Mouse (Mus musculus): ENCODE measurements around the gene Kazn.
A peak's percentile ranks its signal among the peaks of the same experiment; 100 is the strongest.

The Kazn gene

DNA sequence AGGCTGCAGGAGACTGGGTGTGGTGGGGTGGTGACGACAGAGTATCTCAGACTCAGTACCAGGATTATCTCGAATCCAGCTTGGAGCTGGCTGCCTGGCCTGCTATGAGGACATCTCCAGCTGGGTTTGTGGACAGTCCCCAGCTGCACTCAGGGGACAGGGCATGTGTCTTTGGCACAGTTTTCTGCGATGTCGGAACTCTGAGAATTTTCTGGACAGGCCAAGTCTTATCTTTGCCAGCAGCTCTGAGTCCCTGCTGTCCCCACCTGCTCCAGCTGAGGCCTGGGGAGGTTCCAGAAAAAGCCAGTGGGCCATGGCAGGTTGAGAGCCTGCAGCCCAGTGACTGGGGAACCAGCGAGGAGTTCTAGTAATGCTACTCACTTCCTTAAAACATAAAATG is 82.7 kb downstream of the Kazn start:
- DNase-seq, result no peak

DNA sequence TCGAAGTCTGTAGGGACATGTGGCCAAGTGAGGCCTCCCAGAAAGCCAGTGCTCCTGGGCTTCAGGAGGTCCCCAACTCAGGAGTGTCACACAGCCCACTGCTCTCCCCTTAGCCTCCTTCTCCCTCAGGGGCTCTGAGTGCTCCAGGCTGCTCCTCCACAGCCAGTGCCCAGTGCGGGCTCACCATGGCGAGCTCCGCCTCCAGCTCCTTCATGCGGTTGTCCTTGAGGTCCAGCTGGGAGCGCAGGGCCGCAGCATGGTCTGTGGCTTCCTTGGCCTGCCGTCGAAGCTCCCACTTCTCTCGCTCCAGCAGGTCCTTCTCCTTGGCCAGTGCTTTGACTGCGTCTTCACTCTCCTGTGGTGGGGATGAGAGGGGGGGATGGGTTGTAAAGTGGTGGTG is 85.0 kb downstream of the Kazn start:
- no peak for DNase-seq

DNA sequence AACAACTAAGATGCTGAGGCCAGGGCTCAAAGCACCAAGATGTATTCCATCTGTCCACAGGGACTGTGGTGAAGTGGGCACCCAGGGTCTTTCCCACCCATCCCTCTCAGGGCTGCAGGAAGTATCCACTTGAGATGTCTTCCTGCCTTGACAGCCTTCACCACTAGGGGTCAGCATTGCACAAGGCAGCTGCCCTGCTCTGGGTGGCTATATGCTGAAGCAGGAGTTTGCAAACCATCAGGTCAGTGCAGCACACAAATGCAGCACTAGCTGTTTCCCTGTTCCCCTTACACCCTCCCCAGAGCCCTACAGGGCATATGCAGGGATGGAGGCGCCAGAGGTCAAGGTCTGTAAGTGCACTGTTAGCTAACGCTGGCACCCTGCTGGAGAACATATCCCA is 85.7 kb downstream of the Kazn start:
- DNase-seq, result peak; percentile 72

DNA sequence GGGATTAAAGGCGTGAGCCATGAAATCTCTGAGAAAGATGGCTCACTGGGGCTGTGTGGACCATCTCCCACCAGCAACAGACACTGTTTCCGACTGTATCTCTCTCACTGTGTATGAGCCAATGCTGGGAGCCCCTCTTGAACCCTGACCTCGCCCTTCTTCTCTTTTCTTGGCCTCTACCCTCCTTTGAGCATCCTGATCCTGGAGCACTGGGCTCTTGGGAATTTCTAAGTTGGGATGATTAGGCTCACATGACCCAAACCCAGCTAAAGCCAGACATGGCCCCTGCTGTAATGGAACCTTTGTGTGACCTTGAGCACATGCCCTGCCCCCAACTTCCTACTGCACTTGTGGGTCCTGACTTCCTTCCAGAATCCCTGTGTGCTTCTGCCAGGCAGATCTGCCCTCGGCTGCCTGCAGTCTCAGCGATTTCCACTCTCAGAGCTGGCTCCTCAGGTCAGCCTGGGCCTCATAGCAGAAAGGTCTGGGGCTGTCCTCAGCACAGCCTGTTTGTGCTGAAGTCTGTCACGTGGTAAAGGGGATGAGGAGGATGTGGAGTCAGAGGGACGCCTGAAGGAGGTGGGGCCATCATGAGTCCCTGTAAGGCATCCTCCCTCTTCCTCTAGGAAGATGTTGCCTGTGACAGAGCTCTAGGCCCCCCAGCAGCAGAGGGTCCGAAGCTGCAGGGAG is 86.3 kb downstream of the Kazn start:
- no peak for DNase-seq

DNA sequence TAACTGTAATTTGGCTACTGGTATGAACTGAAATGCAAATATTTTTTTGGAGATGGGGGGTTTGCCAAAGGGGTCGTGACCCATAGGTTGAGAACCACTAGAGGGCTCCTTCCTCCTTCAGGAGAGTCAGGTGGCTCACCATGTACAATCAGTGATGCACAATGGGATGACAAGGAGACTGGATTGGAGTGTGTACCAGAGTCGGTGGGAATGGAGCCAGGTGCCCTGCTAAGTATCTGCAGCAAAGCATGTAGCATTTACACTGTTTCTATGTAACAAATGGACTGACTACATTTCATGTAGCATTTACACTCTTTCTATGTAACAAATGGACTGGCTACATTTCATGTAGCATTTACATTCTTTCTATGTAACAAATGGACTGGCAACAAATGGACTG is 89.1 kb downstream of the Kazn start:
- no peak for DNase-seq

DNA sequence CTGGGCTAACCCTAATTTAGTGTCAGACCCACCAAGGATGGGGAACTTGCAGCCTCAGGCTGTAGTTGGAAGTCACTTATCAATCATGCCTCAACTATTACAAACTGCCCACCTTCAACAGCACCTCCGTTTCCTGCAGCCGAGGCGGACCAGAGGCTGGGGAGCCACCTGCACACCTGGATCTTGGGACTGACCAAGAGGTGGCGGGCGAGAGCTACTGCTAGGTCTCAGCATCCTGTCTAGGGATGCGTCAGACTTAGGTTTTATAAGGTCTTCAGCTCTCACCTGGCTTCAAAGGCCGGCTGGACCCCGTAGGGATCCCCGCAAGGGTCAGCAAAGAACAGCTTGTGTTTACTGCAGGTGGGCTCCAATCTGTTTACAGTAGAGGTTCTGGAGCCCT is 90.0 kb downstream of the Kazn start:
- DNase-seq, result no peak

DNA sequence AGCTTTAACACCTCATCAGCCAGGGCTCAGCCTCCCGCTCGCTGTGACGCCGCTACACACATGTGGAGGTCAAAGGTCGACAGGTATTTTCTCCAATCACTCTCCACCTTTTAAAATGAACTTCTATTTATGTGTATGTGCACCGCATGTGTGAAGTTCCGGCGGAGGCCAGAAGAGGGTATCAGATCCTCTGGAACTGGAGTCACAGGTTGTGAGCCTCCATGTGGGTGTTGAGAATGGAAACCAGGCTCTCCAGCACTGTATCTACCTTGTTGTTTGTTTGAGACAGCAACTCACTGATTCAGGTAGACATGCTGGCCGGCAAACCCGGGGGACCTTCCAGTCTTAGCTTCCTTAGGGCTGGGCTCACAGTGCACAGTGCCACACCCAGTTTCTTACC is 91.5 kb downstream of the Kazn start:
- no peak for DNase-seq

DNA sequence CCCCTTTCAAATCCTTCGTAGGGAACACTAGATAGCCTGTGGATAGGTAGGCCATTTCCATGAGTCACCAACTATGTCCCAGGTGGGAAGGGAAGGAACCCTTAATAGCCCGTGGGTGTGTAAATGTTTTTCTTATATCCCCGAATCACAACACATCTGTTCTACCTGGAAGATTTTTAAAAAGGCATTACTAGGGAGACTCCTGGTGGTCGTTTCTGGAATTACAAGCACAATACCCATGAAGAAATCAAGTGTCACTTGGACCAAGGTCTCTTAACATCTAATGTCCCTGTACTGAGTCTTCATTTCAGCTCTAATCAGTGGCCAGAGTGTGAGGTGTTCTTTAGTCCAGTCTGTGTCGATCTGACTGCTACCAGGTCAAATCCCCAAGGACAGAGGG is 95.1 kb downstream of the Kazn start:
- no peak for DNase-seq

DNA sequence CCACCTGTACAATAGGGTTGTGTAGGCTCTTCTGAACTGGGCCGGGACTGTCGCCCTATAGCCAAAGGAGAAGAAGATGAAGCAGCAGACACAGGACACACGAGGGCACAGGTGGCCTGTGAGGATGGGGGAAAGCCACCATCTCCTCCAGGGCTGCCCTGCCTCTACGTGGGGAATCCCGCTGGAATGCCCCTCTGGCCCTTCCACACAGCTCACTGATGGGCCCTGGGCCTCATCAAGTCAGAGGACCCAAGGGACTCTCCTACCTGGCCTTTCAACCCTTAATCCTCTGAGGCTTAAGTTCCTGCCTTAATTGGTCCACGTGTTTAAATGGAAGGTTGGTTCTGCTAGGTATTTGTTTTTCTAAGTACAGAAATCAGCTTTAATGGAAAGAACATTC is 95.9 kb downstream of the Kazn start:
- no peak for DNase-seq

DNA sequence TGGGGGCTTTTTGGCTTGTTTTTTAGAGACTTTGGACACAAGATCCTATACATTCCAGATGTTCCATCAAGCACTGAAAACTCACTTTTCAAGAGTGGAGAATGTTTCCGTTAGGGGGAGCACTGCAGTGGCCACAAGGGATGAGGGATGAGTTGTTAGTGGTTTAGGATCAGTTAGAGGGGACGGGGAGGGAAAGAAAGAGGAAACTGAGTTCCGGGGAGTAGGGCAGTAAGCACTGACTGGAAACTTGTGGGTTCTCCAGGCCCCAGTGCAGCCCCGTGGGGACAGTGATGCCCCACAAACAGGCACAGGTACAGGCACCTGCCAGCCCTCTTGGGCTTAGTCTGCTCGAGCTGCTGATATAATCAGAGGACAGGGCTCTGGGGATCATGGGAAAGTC is 99.5 kb downstream of the Kazn start:
- DNase-seq, result no peak

DNA sequence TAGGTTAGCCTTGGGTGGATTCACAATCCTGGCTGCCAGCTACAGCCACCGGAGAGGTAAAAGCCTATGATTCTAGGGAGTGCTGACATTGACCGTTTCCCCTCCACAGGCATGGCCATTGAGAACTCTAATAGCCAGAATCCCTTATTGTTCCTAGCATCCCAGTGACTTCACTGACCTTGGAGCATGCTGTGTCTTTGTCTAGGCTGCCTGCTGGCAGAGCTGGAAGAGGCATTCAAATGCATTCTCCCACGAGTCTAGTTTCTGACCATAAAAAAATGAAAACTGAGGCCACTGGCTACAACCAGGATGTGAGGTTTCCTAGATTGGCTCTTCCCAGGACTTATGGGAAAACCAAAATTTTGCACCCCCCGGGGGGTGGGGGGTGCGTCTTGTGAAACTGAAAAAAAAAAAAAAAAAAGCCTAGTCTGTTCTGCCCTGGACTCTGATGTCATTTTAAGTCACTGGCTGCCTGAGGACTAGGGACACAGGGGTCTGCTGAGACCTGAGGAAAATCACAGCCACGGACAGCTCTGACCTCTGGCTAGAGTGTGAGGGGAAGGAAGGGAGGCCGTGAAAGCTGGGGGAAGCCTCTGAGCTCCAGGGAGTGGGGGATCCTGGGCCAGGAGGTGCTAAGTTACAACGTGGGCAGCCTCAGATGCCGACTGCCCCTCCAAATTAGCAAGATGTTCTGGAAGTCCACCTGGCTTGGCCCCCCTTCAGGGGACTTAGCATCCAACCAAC is 100.7 kb downstream of the Kazn start:
- no peak for DNase-seq

DNA sequence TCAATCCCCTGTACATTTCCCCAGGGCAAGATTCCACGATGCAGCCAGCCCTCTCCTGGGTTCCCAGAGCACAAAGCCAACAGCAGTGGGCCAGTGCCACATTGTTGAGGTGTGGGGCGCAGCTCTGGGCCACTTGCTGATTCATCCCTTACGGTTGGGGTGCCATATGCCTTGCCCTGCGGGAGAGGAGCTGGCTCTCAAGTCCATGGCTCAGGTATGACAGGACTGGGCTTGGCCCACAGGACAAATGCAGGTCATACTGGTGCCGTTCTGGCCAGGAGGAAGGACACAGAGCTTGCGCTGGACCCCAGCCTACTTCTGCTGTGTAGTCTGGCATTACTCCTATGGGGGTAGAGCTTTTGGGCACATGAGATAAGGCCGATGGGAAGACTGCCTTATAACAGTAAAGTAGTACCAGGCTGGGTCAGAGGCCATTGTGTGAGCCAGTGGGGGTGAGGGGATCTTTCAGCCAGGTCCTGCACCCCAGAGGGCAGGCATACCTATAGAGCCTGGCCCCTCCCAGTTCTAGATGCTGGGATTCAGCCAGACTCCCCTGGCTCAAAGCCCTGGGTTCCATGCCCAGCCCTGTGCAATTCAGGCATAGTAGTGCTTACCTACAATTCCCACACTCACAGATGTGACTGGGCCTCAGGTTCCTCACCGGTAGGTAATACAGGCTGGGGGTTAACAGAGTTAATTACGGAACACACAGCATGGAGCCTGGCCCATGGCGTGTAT is 102.3 kb downstream of the Kazn start:
- DNase-seq, result no peak

DNA sequence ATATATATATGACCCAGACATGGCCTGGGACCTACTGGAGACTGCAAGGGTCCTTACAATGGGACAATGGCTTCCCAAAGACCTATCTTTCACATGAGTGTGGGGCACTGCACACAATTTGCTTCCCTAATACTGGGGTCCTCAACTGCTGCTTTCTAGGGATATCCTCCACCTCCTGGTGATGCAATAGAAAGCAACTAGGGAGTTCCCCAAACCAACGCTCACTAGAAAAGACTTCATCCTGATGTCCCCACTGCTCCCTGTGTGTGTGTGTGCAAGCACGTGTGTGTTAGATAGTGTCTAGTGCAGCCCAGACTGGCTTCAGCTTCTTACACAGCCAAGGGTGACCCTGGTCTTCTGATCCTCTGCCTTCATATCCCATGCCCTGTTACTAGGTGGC is 103.7 kb downstream of the Kazn start:
- DNase-seq, result no peak

DNA sequence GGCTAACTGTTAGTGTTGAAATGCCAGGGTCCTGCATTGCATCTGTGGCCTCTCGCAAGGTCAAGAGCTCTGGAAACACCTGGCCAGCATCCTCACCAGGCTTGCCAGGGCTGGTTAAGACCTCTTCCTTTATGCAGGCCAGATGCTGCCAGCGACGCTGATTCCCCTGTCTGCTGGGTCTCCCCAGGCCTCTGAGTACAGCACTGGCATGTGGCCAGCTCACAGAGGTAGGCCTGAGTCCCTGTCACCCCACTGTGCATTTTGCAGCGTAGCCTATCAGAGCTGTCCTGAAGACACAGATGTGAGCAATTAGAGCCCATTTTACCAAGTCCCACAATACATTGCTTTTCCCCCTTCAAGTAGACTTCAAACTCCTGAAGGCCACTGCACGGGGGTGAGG is 109.0 kb downstream of the Kazn start:
- DNase-seq, result no peak

DNA sequence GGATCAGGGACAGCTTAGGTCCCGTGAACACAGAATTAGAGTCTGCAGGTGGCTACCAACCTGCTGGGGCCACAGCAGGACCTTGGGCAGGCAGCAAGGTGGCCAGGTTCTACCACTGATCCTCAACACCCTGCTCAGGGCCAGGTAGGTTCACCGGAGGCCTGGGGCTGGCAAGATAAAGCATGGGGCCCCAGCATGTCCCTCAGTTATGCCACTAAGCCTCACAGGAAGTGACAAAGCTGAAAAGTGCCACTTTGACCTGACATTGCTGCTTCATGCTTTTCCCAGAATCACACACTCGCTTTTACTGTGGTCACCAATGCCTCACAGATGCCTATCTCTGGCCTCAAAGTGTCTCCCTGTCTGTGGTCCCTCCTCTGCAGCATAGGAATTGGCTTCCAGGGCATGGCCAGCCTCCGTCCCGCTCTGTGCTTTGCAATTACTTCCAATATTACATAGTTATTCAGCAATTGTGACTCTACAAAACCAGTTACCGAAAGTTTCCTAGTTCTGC is 111.9 kb downstream of the Kazn start:
- DNase-seq, result no peak

DNA sequence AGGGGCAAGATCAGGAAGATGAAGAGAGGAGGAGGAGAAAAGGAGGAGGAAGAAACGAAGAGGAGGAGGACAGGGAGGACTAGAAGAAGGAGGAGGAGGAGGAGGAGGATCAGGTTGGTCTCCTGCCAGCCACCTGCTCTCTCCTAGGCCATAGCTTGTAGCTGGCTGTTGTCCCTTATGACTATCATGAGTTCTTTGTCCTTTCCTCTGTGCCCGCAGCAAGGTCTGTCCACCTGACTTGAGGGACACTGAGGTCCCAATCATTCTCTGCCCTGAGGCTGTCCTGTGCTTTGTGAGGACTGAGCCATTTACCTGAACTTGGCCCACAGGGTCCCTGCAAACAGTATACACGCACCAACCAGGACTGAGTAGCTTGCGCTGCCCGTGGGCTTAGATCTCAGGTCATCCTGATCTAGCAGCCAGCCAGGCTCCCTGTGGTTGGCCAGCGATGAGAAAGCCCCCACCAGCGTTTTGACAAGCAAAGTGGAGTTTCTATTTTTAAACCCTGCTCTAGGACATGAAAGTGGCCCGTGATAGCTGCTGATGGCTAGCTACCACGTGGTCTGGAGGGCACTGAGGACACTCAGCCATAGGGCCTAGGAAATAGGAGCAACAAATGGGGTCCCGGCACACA is 112.4 kb downstream of the Kazn start:
- DNase-seq, result peak; percentile 46

DNA sequence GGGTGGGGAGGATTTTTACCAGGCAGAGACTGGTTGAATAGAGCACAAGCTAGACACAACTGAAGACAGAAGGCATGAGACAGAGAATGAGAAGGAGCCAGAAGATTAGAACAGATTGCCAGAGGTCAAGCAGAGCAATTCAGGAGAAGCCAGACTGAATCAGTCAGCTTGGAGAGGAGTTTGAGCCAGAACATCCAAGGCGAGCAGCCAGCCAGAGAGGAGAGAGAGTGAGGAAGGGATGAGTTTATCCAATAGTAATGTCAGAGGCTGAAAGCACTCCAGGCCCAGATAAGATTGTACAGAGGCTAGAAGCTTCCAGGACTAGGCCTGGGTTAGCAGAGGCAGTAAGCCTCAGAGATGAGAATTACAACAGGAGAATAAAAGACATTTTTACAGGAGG is 118.0 kb downstream of the Kazn start:
- DNase-seq, result no peak

DNA sequence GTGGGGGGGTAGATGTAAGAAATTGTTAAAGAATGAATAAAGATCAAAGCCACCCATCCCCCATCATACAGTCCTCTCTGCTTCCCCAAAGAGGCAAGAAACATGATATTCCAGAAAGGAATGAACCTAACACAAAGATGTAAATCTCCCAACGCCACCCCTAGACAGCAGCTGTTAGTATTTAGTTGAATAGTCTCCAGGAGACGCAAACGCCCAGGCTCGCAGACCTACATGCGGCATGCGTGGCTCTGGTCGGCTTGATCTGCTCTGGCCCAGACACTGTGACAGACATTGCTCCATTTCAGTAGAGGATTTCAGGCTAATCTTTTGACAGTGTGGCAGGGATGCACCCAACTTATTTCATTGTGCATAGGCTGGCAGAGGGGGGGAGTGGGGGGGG is 120.7 kb downstream of the Kazn start:
- no peak for DNase-seq

DNA sequence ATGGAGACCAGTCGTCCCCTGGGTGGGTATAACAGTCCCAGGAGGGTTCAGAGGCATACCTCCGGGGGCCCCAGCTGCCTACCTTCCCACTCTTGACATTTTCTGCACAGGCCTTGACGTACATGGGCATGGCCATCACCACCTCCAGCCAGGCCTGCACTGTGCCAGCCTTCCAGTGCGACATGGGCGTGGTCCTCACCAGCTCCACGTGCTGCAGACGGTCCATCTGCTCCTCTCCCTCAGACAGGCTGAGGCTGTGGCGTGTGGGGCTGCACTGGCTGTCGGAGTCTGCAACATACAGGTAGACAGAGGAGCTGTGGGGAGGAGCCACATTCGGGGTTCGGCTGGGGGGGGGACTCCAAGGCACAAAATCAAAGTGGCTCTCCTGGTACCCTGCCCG is 121.2 kb downstream of the Kazn start:
- no peak for DNase-seq

DNA sequence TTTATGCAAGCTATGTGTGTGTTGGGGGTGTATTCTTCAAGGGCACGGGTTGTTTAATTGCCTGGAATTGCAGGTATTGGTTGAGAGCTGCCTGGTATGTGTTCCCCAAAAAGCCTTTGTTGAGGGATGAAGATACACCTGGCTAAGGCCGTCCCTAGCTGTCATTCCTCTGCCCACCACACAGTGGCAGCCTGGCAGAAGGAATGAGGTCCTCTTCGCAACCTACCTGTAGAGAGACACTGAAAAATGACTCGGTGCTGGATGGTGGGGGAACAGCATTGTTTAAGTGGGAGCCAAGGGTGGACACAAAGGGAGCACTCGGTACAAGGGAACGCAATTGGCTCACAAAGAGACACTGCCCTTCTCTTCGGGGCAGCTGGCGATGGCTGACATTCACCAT is 125.9 kb downstream of the Kazn start:
- peak; percentile 33 for DNase-seq

DNA sequence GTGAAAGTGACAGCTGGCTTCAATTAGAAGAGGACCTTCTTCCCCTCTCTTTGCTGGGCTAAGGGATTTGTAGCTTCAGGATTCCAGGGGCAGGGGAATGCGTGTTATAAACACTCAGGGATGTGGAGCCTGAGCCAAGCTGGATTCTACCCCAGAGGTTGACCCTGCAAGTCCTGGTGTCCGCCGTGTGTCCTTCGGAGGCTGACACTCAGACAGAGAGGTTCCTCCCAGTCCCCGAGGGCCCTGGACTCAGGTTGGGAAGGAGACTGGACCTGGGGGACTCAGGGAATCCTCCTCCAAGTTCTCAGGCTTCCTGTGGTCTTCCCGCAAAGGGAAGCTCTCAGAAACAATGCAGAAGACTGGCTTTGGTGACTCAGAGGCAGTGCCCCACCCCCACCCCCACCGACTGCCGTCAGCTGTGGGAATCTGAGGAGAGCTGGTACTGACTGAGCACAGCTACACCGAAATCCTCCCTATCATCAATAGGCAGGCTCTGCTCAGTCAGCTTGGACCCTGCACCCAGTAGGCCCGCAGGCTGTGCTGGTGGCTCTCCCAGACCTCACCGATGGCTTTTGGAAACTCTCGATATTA is 136.0 kb downstream of the Kazn start:
- no peak for DNase-seq

DNA sequence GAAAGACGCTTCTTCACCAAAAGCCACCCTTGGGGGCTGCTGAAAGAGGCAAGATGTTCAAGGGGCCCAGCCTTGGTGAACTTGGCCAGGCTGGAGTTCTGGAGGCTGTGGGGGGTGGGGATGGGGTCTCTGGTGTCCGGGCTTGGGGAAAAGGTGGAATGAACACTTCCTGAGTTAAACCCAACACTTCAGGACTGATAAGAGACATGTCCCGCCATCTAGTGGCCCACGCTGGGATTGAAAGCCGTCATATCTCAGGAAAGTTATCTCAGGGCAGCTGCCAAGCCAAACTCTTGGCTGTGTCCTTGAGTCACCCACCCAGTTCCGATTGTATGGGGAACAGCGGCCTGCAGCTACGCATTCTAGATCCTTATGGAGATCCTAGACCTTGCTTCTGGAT is 140.9 kb downstream of the Kazn start:
- DNase-seq, result peak; percentile 85

DNA sequence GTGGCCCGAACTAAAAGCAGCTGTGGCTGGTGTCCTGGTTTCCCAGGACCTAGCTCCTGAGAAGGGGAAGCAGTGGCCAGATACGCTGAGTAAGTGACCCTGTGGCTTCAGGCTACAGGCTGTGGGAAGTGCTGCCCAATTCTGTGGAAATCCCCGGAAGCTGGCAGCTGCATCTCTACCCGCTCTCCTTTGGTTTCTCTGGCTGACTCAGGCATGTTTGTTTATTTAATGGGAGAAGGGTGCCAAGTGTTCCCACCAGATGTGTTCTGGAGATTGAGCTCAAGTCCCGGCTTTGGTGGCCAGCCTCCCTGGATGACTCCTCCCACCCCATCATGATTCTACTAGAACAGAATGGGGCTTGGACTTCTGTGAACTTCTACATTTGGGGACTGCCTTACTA is 141.3 kb downstream of the Kazn start:
- peak; percentile 49 for DNase-seq

Measured in kidney, adult 11 months (tissue).